Mouse (Mus musculus): Measurements from ENCODE around the gene Mn1.

The Mn1 gene

GRCm38 (mm10) chr5:111409412-111410044, 7.6 kb upstream of the Mn1 start:
- no peak for DNase-seq (ENCODE audit: low spot score in 2 of 2)

- DNase-seq (ENCODE audit: low spot score in 2 of 2) = no peak
Measured at GRCm38 (mm10) chr5:111410665-111411064, 6.5 kb upstream of the Mn1 start.

DNA sequence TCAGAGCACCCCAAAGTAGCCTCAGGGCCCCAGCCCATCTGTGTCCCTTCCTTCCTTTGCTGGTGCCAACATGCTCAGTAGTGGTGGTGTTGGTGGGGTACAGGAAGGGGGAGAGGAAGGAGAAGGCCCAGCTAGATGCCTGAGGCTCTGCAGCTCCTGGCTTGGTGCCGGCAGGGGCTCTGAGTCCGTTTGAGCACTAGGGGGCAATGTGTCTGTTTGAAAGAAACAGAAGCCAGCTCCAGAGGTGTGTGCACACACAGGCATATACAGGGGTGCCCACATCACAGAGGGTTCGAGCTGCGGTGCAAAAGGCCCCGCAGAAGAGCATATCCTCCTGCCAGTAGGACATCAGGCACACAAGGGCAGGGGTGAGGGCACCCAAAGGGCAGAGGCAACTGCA, 3.0 kb upstream of the Mn1 start:
- peak; percentile 54 to 62 for DNase-seq (ENCODE audit: low spot score in 2 of 2)

DNA sequence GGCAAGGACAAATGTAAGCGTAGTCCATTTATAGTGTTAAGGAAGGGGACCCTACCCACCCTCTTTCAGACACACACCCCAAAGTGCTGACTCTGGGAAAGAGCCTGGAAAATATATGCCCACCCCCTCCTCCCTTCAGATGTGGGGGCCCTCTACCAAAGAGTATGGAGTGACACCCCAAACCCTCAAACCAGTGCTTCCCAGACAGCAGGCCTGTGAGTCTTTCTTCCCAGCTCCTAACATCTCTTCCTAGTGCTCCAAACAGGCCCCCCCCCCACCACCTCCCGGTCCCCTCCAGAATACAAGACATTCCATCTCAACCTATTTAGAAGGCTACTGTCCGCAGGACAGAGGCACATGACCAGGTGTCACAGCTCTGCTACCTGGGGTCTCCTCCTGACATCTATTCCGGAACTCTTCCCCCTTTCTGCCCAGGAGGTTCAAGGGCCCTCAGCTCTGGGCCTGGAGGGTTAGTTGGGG, 2.4 kb upstream of the Mn1 start:
- DNase-seq (ENCODE audit: low spot score in 2 of 2) = no peak

DNA sequence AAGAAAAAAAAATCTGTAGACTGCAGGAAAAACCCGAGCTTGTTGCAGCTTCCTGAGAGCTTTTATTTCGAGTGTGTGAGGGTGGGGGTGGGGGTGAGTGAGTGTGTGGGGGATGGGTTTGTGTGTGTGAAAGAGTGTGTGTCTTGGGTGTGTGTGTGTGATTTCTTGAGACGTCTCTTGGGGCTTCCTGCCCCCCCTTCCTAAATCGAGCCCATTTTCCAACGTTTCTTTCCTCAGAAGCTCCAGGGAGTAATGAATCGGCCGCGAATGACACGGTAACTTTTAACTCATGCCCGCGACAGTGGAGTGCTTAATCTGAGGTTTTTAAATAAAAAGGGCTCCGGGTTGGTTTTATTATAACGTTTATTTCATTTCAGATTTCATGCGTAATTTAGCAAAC, 1.6 kb upstream of the Mn1 start:
- DNase-seq (ENCODE audit: low spot score in 2 of 2) = no peak

- no peak for DNase-seq (ENCODE audit: low spot score in 2 of 2)
Measured at GRCm38 (mm10) chr5:111416048-111416447, 1.1 kb upstream of the Mn1 start.

DNA sequence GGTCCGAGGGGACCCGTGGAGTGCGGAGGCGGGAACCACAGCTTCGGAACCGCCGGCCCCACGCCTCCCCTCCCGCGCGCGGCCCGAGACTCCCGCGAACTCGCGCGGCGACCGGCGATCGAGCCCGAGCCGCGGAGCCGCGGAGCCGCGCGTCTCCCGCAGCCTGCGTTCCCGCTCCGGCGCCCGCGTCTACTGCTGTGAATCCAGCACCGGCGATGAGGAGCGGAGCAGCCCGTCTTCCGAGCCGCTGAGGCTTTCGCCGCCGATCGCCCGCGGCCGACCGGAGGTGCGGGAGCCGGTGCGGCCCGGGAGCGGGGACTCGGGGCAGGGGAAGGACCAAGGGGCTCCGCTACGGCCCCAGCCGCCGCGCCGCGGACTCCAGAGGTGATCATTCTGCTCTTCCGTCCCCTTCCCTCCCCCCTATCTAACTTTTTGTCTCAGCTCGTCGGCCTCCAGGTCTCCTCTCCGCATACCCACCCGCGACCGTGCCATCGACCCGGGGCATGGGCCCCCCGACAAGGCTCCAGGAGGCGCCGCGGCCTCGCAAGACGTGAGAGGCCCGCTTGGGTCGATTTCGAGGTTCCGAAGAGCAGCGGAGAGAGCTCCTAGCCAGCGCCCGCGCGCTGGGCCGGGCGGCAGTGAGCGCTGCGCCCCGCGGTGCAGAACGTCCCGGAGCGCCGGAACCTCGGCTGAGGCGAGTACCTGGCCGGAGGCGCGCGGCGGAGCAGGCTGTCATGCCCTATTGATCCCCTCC, 393 bp downstream of the Mn1 start:
- peak in 1 of 2 experiments; percentile 49 for DNase-seq (ENCODE audit: low spot score in 2 of 2)

DNA sequence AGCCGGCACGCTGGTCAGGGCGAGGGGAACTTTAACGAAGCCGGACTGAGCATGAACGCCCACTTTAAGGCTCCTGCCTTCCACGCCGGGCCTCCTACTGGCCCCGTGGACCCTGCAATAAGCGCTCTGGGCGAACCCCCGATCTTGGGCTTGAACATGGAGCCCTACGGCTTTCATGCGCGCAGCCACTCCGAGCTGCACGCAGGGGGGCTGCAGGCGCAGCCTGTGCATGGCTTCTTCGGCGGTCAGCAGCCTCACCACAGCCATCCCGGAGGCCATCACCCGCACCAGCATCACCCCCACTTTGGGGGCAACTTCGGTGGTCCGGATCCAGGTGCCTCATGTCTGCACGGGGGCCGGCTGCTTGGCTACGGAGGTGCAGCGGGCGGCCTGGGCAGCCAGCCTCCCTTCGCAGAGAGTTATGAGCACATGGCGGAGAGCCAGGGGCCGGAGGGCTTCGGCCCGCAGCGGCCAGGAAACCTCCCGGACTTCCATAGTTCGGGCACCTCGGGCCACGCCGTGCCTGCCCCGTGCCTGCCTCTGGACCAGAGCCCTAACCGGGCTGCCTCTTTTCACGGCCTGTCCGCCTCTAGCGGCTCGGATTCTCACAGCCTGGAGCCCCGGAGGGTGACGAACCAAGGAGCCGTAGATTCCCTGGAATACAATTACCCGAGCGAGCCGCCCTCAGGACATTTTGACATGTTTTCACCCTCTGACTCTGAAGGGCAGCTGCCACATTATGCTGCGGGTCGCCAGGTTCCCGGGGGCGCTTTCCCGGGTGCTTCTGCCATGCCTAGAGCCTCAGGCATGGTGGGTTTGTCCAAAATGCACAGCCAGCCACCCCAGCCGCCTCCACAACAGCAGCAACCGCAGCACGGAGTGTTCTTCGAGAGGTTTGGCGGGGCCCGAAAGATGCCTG, 1.3 kb downstream of the Mn1 start:
- DNase-seq (ENCODE audit: low spot score in 2 of 2) = peak in 1 of 2 experiments; percentile 34

DNA sequence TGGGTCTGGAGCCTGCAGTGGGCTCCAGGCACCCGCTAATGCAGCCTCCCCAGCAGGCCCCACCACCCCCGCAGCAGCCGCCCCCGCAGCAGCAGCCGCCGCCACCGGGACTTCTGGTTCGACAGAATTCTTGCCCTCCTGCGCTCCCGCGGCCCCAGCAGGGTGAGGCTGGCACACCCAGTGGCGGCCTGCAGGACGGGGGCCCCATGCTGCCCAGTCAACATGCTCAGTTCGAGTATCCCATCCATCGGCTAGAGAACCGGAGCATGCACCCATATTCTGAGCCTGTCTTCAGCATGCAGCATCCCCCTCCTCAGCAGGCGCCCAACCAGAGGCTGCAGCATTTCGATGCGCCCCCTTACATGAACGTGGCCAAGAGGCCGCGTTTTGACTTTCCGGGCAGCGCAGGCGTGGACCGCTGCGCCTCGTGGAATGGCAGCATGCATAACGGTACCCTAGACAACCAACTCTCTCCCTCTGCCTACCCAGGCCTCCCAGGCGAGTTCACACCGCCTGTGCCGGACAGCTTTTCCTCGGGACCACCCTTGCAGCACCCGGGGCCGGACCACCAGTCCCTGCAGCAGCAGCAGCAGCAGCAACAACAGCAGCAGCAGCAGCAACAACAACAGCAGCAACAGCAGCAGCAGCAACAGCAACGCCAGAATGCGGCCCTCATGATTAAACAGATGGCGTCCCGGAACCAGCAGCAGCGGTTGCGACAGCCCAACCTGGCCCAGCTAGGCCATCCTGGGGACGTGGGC, 2.1 kb downstream of the Mn1 start:
- DNase-seq (ENCODE audit: low spot score in 2 of 2) = no peak

- DNase-seq (ENCODE audit: low spot score in 2 of 2) = no peak
Measured at GRCm38 (mm10) chr5:111420011-111420691, 3.0 kb downstream of the Mn1 start.

- DNase-seq (ENCODE audit: low spot score in 2 of 2) = no peak
Measured at GRCm38 (mm10) chr5:111420896-111421295, 3.7 kb downstream of the Mn1 start.

DNA sequence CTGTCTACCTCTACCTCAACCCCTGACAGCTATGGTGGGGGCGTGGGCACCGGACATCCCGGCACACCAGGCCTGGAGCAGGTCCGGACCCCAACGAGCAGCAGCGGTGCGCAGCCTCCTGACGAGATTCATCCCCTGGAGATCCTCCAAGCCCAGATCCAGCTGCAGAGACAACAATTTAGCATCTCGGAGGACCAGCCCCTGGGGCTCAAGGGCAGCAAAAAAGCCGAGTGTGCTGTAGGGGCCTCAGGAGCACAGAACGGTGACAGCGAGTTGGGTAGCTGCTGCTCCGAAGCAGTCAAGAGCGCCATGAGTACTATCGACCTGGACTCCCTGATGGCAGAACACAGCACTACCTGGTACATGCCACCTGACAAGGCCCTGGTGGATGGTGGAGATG, 4.3 kb downstream of the Mn1 start:
- no peak for DNase-seq (ENCODE audit: low spot score in 2 of 2)

DNA sequence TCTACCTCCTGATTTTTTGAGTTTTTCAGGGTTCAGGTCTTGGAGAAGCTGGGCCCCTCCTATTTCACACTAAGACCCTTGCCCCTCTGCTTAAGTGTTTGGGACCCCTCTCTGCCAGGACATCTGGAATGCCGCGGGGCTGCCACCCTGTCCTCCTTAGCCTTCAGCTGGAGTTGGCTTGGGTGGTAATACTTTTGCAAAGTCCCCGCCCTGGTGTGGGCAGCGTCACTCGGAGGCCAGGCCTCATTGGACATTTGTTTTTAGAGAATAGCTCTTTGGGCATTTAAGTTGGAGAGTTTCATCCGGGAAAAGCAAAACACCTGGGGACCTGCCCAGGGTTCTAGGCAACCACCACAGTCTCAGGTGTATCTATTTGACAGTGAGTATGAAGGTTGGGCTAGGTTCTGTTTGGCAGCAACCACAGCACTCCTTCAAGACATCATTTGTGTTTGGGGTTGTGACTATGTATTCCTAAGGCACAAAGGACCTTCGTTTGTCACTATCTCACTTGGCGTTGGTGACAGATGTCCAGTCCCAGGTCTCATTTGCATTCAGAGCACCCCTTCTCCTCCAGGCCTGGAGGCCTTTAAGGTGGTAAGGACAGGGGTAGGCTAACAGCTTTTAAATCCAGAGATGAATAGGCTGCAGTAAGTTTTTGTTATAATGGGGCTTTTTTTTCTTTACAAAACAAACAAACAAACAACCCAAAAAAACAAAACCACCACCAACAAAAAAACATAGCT, 5.1 kb downstream of the Mn1 start:
- DNase-seq (ENCODE audit: low spot score in 2 of 2) = no peak

- DNase-seq (ENCODE audit: low spot score in 2 of 2) = no peak
Measured at GRCm38 (mm10) chr5:111423011-111423410, 5.8 kb downstream of the Mn1 start.

- DNase-seq (ENCODE audit: low spot score in 2 of 2) = no peak
Measured at GRCm38 (mm10) chr5:111423616-111424015, 6.5 kb downstream of the Mn1 start.

- DNase-seq (ENCODE audit: low spot score in 2 of 2) = no peak
Measured at GRCm38 (mm10) chr5:111425813-111426212, 8.7 kb downstream of the Mn1 start.

- DNase-seq (ENCODE audit: low spot score in 2 of 2) = no peak
Measured at GRCm38 (mm10) chr5:111426249-111426648, 9.1 kb downstream of the Mn1 start.

GRCm38 (mm10) chr5:111428882-111429281, 11.7 kb downstream of the Mn1 start:
- DNase-seq (ENCODE audit: low spot score in 2 of 2) = no peak

- no peak for DNase-seq (ENCODE audit: low spot score in 2 of 2)
Measured at GRCm38 (mm10) chr5:111429726-111430125, 12.6 kb downstream of the Mn1 start.

Data from urinary bladder, adult 18-20 months (tissue).